Mouse (Mus musculus): Measurements from ENCODE around the gene Hnrnph2. TPM values are rescaled to one million over a fixed set of nuclear protein-coding genes. Genes with fewer than 3 reads are reported as not detected.

Hnrnph2 gene
- polyA plus RNA-seq (2017; shearing (Covaris generic)), result 100 to 1,000 TPM in 1 of 3 experiments, 10 to 100 TPM in 2; 96.0 to 102 (median 98.8) TPM

DNA sequence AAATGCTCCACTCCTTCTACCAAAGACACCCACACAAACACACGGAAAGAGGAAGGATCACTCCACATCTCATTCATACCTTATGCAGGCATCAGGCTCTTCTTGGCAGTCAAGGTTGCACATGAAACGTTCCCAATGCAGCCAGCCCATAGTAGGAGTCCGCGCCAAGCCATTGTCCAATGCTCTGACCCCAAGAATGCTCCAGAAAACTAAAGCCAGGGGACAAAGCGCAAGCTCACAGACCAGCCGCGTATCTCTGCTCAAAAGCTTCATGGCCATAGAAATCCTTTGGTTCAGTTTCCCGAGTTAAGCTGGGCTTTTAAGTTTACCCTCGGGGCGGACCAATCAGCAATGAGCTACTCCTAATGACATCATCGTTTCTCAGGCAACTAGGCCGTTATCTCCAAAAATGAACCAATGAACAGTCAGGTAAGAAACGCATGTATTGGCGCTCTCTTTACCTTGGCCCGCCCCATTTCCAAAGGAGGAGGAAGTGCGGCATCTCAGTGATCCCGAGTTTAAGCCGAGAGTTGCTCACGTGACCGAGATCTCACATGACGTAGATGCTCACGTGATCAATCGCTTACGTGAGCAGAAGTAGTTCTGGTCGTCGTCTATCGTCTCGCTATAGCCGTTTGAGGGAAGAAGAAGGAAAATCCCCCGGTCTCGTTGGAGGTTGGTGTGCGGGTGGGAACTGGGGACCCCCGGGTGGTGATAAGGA is at the start of gene Hnrnph2, which contains the start of gene Gla:
Gene Hnrnph2, plus strand, starts transcription at position 521 of the 721 bp plus-strand sequence.
Gene Gla, minus strand, starts transcription at position 467 of the 721 bp plus-strand sequence.
- ATAC-seq, result peak; percentile 92

DNA sequence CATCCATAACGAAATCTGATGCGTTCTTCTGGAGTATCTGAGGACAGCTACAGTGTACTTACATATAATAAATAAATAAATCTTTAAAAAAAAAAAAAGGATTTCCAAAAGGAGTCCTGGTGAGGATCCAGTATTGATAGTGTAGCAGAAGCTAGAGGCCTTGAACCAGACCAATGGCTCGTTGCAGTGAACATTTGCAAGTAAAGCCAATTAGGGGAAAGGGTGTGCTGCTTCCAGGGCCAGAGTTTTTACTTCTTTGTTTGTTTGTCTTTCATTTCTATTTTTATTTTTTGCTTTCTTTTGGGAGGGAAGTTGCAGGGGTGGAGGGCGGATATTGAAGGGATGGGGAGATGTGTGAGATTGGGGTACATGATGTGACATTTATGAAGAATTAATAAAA is 47.7 kb upstream of the Hnrnph2 start:
- no peak for ATAC-seq

DNA sequence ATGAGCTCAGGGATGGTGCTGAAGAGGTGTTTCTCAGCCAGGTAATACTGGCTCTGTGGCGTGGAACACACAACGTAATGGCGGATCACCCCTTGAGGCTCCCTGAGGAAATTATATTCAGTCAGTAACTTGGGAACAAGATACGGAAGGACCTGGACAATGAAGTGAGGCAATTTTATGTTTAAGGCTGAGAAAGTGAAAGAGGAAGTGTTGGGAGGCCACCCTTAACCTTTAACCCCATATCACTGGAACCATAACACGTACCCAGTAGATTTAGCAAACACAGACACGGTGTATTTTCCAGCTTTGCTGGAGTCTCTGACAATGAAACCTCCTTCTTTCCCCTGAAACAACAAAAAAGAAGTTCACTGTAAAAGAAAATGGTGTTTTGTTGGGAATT is 46.6 kb upstream of the Hnrnph2 start:
- ATAC-seq, result no peak

DNA sequence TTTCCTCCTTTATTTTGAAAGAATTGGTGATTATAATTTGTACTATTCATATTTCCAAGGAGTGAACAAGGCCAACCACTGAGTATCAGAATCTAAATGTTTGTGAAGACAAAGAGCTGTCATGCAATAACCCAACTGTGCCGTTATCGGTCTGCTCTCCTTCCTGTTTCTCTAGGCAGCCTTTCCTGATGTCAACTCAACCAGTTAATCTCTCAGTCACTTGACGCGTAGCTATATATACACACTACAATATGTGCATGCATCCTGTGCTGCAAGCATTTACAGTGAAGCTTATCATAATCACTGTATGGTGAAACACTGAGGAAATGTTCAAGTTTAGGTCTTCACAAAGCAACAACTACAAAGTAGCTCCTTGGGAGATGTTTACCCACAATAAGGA is 36.7 kb upstream of the Hnrnph2 start:
- no peak for ATAC-seq

DNA sequence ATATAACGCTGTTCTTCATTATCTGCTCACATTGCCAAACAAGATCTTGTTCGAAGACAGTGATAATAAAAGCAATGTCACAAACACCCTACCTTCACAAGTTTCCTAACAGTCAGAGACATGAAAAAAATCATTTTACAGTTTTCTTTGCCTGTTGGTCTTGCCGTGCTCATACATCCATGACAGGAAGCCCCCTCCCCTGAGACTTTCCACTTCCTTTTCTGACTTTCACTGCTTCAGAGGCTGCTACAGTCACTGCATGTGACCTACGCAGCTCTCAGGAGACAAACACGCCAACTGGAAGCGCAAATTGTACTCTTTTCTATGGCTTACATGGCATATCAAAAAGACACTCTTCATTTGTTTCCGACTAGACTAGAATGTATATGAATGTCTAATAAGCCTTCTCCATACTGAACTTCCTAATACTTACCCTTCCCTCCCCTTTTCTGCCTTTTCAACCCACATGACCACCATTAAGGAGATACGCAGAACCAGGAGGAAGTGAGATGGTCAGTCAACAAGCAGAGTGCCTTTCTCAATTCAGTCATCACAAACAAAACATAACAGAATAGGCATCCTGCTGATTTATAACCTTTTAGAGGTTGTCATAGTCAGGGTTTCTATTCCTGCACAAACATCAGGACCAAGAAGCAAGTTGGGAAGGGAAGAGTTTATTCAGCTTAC is 34.3 kb upstream of the Hnrnph2 start:
- peak; percentile 90 for ATAC-seq

DNA sequence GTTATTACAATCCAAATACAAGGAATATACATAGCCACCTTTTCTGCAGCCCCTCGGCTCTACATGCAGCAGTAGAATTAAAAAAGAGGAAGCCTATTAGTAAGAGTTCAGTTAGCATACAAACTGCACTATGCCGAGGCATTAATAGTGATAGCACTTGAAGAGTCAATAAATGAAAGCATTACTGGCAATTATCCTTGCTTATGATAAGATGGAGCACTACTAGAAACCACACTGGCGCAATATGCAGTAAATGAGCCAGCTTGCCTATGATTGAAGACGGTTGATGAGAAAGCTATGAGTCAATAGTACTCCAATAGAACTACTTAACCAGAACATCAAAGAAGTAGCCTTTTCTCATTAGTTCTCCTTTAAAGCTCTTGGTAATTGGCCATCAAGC is 23.1 kb upstream of the Hnrnph2 start:
- no peak for ATAC-seq

DNA sequence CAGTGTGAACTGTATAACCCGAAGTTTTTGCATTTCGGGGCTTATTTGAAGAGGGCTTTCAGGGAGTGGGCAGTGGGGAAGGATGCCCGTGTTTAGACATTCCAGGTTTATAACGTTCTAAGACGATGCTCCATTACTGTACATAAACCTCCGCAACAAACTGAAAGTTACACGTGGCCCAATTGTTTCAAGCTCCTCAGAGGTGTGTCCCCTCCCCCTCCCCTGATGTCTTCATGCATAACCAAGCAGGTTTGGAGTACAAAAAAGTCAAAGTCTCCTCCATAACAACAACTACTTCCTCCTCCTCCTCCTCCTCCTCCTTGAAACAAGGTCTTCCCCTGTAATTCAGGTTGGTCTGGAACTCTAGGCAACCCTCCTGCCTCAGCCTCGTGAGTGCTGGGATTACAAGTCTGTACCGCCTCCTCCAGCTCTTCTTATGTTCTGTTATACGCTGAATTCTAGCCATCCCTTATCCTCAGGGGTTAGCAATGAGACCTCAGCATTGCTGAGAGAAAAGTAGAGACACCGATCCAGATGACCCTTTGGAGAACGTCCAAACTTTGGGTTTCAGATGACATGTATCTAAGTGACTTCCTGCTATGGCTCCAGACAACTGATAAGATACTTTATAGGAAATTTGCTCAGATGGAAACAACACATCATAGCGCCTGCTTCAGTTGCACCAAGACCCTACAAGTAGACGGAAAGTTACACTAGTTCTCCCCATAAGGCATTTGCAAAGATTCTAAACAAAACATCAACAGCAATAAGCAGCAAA is 20.3 kb upstream of the Hnrnph2 start:
- no peak for ATAC-seq

DNA sequence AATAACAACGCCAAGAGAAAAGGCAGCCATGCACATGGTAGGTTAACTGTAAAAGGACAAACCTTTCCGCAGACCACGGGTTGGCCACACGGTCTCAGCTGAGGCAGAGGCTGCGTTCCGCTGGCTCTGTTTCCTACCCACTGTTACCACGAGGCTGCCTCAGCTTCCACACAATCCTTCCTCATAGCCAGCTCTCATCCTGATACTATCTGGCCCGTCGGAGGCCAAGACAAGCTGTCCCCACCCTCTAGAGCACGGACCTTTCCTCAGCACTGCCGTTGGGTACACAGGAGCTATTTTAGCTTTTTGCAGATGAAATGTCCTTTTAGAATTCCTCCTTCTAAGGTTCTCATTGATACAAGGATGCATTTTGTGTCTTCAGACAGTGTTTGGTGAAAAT is 18.7 kb upstream of the Hnrnph2 start:
- ATAC-seq, result no peak

DNA sequence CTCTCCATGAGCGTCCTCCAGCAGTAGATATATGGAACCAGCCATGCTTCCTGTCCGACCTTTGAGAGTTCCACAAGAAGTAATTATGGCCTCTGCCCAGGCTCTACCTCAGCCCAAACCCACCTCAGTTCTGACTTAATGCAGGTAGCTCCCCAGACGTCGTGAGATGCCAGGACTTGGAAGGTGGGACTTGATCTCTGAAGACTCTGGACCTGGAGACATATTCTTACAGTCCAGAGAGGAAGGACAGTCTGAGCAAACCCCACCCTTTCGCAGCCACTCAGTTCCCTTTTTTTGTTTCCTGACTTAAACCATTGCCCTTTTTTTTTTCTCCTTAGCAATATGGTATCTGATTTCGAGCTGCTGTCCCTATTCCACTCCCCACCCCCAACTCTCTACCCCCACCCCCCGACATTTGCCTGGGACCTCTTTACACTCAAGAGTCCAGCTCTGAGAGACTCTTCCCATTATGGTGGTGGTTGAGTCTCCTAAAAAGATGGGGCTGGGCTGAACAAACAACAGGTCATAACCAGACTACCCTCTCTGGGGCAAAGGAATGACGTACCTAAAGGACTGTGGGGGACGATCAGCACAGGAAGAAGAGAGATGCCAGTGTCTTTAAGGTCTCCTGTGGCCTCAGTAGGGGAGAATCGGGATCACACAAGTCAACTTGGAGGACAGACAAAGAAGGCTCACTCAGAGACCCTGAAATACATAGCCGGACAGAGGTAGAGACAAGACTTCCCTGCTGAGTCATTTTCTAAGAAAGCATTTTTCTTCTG is 17.9 kb upstream of the Hnrnph2 start, which contains the start of gene Btk:
Gene Btk, minus strand, starts transcription at position 683 of the 782 bp plus-strand sequence.
- no peak for ATAC-seq

DNA sequence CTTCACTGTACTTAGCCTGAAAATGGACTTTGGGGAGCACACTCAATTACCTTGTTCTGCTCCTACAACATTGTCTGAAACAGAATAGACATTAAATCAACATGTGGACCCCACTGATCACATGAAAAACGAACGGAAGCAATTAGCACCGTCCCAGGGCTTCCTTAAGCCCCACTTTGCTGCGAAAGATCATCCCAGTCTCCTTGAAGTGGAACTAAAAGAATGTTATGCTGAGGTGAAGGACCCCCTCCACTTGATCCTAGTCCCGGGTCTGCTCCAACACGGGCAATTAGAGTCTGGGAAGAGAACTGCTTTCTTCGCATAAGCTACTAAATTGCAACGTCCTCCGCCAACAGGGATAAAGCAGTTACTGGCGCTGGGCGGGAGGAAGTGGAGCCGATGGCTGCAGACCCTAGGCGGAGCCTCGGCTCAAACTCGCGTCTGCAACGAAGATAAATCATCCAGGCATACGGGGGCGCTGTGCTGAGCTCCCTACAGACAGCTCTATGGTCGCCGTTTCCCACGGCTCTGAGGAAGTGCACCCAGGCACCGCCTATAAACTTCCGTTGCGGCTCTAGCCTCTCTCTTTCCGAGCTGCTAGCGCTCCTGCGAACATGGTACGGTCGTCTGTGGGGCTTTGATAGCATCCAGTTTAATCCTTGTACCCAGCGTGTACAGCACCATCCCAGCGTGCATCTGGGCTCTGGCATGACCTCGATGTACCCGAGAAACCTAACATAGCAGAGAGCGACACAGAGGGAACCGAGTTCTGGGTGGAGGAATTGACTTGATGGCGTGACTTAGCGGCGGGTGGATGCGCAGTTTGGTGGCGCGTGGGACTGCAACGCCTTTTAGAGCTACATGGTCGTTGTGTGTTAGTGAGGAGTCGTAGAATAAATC is 15.6 kb upstream of the Hnrnph2 start, which contains the start of gene Rpl36a:
Gene Rpl36a, plus strand, starts transcription at position 552 of the 900 bp plus-strand sequence.
- ATAC-seq, result peak; percentile 96

DNA sequence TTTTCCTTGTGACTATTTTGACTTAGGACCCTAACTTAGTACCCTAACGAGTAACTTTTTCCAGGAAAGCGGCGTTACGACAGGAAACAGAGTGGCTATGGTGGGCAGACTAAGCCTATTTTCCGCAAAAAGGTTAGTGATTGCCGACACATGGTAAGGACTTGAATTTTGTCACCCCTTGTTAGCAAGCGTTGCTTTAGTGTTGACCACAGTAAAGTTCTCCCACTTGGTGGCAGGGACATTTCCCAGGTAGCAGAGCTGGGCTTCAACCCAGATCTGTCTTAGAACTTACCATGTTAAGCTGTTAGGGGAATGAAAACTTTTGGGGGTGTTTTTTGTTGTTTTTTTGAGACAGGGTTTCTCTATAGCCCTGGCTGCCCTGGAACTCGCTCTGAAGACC is 14.5 kb upstream of the Hnrnph2 start:
- ATAC-seq, result no peak

DNA sequence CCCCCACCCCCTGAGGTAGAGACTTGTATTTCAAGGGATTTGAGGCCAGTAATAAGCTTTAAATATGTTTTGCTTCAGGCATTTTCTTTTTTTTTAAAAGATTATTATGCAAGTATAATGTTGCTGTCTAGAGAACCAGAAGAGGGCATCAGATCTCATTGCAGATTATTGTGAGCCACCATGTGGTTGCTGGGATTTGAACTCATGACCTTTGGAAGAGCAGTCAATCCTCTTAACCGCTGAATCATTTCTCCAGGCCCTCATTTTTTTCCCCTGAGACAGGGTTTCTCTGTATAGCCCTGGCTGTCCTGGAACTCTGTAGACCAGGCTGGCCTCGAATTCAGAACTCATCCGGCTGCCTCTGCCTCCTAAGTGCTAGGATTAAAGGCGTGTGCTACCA is 12.7 kb upstream of the Hnrnph2 start:
- ATAC-seq, result no peak

DNA sequence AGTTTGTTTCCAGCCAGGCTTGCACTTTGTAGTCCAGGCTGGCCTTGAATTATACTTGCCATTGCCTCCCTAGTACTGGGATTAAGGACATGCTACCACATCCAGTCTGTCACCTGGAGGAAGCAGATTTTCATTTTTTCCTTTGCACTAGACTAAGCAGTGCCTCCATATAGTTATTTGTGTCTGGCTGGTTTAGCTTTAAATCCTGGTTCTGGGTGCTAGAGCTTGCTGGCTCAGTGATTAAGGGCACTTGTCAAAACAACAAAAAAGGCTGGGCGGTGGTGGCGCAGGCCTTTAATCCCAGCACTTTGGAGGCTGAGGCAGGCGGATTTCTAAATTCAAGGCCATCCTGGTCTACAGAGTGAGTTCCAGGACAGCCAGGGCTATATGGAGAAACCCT is 12.0 kb upstream of the Hnrnph2 start:
- ATAC-seq, result no peak

DNA sequence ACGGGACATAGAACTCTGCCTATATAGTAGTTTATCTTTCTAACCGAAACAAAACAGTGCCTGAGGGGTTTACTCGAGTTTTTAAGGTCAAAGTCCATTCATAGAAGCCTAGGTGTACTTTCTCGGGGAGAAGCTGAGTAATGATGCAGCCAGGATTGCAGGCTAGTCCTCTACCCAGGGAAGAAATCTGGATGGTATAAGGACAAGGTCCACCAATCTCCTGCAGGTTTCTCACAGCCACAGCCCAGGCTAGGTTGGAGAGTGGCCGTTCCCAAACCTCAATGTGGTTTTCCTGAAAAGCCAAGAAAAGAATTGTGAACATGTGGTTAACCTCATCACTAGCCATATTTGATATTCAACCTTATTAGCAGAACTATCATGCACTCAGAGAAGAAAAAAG is 11.1 kb upstream of the Hnrnph2 start:
- ATAC-seq, result no peak

DNA sequence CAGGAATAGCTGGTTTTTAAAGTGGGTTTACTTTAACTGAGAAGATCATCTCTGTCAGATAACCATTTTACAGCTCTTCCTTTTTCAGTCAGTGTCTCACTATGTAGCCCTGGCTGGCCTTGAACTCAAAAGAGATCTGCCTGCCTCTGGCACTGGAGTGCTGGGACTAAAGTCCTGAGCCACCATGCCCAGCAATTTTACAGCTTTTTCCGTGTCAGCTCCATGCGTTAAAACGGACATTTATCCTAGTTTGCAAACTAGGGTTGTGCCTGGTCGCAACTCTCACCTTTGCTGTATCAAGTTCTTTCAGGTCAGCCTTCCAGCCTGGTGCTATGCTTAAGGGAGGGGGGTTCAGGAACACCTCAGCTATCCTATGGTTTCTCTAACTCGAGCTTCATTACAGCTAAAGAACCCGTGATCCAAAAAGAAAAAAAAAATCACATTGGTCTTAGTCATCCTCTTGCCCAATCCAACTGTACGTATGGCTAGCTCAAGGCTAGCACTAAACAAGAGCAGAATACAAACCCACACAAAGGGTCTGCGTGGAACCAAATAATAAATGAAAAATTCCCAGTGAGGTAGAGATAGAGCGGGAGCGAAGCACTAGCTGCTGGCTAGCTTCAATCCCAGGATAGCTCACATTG is 935 bp upstream of the Hnrnph2 start:
- ATAC-seq, result no peak

DNA sequence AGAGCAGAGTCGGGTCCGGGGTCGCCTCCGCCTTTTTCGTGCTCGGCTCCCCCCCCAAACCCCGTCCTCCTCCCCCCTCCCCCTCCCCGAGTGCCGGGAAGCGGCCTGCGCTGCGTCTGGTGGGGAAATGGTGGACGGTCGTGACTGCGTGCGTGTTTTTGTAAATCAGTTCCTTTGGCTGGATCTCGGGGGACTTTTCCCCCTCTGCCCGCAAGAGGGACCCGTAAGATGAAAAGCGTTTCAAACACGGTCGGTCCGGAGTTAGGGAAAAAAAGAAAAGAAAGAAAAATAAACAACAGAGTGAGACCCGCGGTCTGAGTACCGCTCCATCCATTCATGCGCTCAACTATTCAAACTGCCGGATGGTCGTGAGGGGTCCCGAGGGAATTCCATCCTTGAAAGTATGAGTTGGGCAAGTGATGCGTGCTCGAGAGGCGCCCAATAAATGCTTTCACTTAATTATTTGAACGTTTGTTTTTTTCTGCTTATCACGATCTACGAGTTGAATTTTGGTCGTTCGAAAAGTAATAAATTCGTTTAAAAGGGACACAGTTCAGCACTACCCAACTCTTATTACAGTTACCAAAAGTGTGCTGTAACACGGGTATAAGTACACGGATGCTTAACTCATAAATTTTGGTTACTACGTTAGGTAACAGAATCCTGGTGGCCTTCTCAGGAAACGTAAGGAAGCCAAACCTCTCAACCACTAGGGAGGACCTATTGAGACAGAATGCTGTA is 571 bp downstream of the Hnrnph2 start:
- ATAC-seq, result peak; percentile 32

DNA sequence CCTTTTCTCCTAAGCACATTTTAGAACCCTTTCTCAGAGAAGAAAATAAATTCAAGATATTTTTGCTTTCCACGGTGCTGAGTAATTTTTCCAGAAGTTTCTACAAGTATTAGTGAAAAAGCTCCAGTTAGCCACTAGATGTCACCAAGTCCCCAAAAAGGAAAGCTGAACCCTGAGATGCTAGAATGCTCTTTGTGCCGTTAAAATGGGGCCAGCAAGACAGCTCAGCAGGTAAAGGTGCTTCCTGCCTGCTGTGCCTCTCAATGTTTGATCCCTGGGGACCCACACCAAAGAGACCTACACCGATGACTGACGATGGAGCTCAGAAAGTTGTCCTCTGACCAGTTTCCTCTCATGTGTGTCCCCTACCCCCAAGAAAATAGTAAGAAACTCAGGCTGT is 8.5 kb downstream of the Hnrnph2 start:
- ATAC-seq, result peak; percentile 85

DNA sequence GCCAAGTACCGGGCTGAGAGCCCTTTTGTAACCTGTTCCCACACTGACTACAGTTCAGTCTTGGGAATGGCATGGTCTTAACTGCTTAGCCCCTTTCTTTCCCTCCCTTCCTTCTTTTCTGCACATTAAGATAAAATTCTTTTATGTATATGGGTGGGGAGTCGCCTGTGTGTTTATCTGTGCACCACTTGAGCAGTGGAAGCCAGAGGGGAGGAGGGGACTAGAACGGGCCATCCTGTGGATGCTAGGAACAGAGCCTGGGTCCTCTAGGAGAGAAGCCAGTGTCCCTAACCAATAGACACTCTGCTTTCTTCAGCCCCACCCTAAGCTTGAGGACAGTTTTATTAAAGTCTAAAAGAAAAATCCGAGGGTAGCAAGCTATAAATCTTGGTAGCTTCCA is 10.0 kb downstream of the Hnrnph2 start:
- ATAC-seq, result no peak

DNA sequence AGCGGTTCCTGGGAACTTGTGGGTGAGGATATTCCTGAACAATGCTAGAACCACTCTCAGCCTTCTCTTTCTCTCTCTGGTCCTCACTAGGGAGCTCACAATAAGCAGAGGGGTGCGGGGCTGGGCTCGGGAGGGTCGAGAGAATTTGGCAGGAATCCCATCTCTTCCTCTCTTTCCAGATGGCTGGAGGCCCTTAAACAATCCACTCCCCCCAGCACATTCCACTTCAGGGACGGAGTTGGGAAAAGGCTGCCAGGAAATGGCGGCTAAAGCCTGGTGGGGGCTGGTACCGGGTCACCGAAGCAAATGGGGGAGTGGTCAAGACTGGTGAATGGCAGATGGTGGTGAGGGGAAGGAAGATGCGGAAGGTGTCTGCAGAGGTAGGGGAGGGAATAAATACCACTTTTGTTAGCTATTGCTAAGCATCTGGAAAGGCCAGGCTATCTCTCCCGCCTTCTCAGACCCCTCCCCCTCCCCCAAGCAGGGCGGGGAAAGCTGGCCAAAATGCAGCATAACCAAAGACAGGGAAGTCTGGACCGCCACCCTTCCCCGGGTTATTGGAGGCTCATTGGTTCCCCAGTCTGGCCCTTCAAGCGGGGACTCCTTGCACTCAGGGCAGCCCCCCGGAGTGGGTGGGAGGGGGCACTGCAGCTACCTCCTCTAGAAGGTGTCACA is 11.4 kb downstream of the Hnrnph2 start:
- peak; percentile 27 for ATAC-seq

Data from inflammation-experienced regulatory T-cells, adult 6 months (primary cell).